Mouse (Mus musculus) NIH3T3 (cell line): ENCODE data around the gene Vmn2r51.
"Not testable (repeated sequence)": the region's sequence is repeated elsewhere in the genome, so short reads cannot be mapped to it uniquely, and the experiment has no call there.

Experiments used
- DNase-seq: peaks from one replicate; pipeline ENCODE4 v3.0.0-alpha.2; 2012; ENCODE audit warnings: low read depth

Vmn2r51 gene

GRCm38 (mm10) chr7:10105641-10106040 is at the start of gene Vmn2r51:
TSS of gene Vmn2r51 (minus strand) at chr7:10105741.
- not testable (repeated sequence) for DNase-seq

GRCm38 (mm10) chr7:10053196-10053595 is 52.3 kb downstream of the Vmn2r51 start, which contains the start of gene Vmn2r50:
TSS of gene Vmn2r50 (minus strand) at chr7:10053296.
- DNase-seq, result not testable (repeated sequence)
